Mouse (Mus musculus): ENCODE measurements around the gene Art1. TPM values are rescaled to one million over a fixed set of nuclear protein-coding genes. Genes with fewer than 3 reads are reported as not detected.
A peak's percentile ranks its signal among the peaks of the same experiment; 100 is the strongest.

Gene Art1
- polyA plus RNA-seq (2015; fragmentation: Nextera tagmentation; extraction: Ambion mirVana) = 16.8 and 16.9 TPM in 2 replicates

GRCm38 (mm10) chr7:102101487-102101886, at the start of gene Art1:
Gene Art1 (plus strand): TSS chr7:102101743.
- Histone ChIP-seq H3K27ac (no peak within 1 kb of the TSS; the same call in 1 of the 2 replicates), H3K9me3 (no peaks in the 10 kb centered on the region)

GRCm38 (mm10) chr7:102061353-102061752, 40.2 kb upstream of the Art1 start:
- Histone ChIP-seq H3K36me3 (peaks cover 31% of the 10 kb centered on the region), H3K27ac (no peak overlapping the region), H3K4me3 (no peak overlapping the region), H3K9ac (no peak overlapping the region), H3K27me3 (no peaks in the 10 kb centered on the region), H3K4me2 (replicated peaks) (no peak overlapping the region), H3K9me3 (no peaks in the 10 kb centered on the region), H3K4me1 (peaks cover 18% of the 10 kb centered on the region)
- no peak for ATAC-seq (ENCODE audit: low FRiP score, low read depth)
- WGBS = 90% methylated on average over 3 of the region's 3 CpGs

More at GRCm38 (mm10) chr7:102101487-102101886, at the start of gene Art1:
- no peak within 1 kb of the TSS for H3K9ac ChIP-seq
- H3K36me3 ChIP-seq = peaks cover 5% of the 10 kb centered on the region; the same call in 1 of the 2 replicates
- peak within 1 kb of the TSS; percentile 65 for H3K4me2 ChIP-seq (replicated peaks)
- WGBS = 50% methylated on average over 5 of the region's 5 CpGs
- no peak within 1 kb of the TSS for H3K4me3 ChIP-seq
- no peaks in the 10 kb centered on the region for H3K27me3 ChIP-seq
- peaks cover 24% of the 10 kb centered on the region for H3K4me1 ChIP-seq
- 0 out of 2 replicates have a peak, but pooled peaks have one; percentile 21 for ATAC-seq (ENCODE audit: low FRiP score, low read depth)

- H3K9me3 ChIP-seq = no peaks in the 10 kb centered on the region
- no peak overlapping the region for H3K4me3 ChIP-seq
- H3K36me3 ChIP-seq = peaks cover 25% of the 10 kb centered on the region
- peaks cover 22% of the 10 kb centered on the region for H3K4me1 ChIP-seq
- no peak for ATAC-seq (ENCODE audit: low FRiP score, low read depth)
- no peaks in the 10 kb centered on the region for H3K27me3 ChIP-seq
- H3K9ac ChIP-seq = no peak overlapping the region
- 98% methylated on average over 1 of the region's 1 CpGs for WGBS
- no peak overlapping the region for H3K27ac ChIP-seq
- no peak overlapping the region for H3K4me2 ChIP-seq (replicated peaks)
Observed at GRCm38 (mm10) chr7:102062203-102062602, 39.3 kb upstream of the Art1 start.

- H3K9ac ChIP-seq = peak overlapping the region; percentile 71; the same call in 1 of the 2 replicates
- no peak overlapping the region for H3K27ac ChIP-seq
Observed at GRCm38 (mm10) chr7:102063891-102064290, 37.7 kb upstream of the Art1 start.

GRCm38 (mm10) chr7:102064655-102065045, 36.9 kb upstream of the Art1 start:
- Histone ChIP-seq H3K9ac (peak overlapping the region; percentile 71), H3K4me1 (peaks cover 22% of the 10 kb centered on the region), H3K9me3 (no peaks in the 10 kb centered on the region), H3K27me3 (no peaks in the 10 kb centered on the region), H3K4me3 (peak overlapping the region; percentile 60), H3K36me3 (peaks cover 16% of the 10 kb centered on the region), H3K27ac (peak overlapping the region; percentile 72; the same call in 1 of the 2 replicates), H3K4me2 (replicated peaks) (peak overlapping the region; percentile 74)
- peak; percentile 15; the same call in 1 of the 2 replicates for ATAC-seq (ENCODE audit: low FRiP score, low read depth)
- under 1% methylated on average over 9 of the region's 9 CpGs for WGBS

More at GRCm38 (mm10) chr7:102063891-102064290, 37.7 kb upstream of the Art1 start:
- Histone ChIP-seq H3K4me3 (peak overlapping the region; percentile 60), H3K27me3 (no peaks in the 10 kb centered on the region), H3K4me2 (replicated peaks) (peak overlapping the region; percentile 74), H3K9me3 (no peaks in the 10 kb centered on the region), H3K4me1 (peaks cover 22% of the 10 kb centered on the region), H3K36me3 (peaks cover 23% of the 10 kb centered on the region)
- WGBS = 88% methylated on average over 9 of the region's 9 CpGs
- no peak for ATAC-seq (ENCODE audit: low FRiP score, low read depth)

GRCm38 (mm10) chr7:102065046-102065891, 36.3 kb upstream of the Art1 start, which contains the start of the genes Rnf121, Xndc1 and Xntrpc:
Gene Rnf121 (minus strand): TSS chr7:102065469.
Gene Xndc1 (plus strand): TSS chr7:102065511.
Gene Xntrpc (plus strand): TSS chr7:102065713.
- Histone ChIP-seq H3K4me1 (peaks cover 22% of the 10 kb centered on the region), H3K9ac (peak within 1 kb of the TSS; percentile 71), H3K4me2 (replicated peaks) (peak within 1 kb of the TSS; percentile 74), H3K4me3 (peak within 1 kb of the TSS; percentile 60), H3K9me3 (no peaks in the 10 kb centered on the region), H3K27ac (peak within 1 kb of the TSS; percentile 72), H3K27me3 (no peaks in the 10 kb centered on the region), H3K36me3 (peaks cover 15% of the 10 kb centered on the region)
- ATAC-seq (ENCODE audit: low FRiP score, low read depth) = peak; percentile 99
- under 1% methylated on average over 56 of the region's 56 CpGs for WGBS

- Histone ChIP-seq H3K27me3 (no peaks in the 10 kb centered on the region), H3K9me3 (no peaks in the 10 kb centered on the region), H3K4me3 (peak overlapping the region; percentile 60), H3K27ac (no peak overlapping the region), H3K4me2 (replicated peaks) (peak overlapping the region; percentile 74), H3K36me3 (peaks cover 19% of the 10 kb centered on the region), H3K9ac (peak overlapping the region; percentile 71), H3K4me1 (peaks cover 22% of the 10 kb centered on the region)
- 76% methylated on average over 6 of the region's 6 CpGs for WGBS
- no peak for ATAC-seq (ENCODE audit: low FRiP score, low read depth)
Observed at GRCm38 (mm10) chr7:102066363-102066762, 35.2 kb upstream of the Art1 start.

- Histone ChIP-seq H3K36me3 (peaks cover 92% of the 10 kb centered on the region), H3K9ac (no peak overlapping the region), H3K9me3 (no peaks in the 10 kb centered on the region), H3K4me2 (replicated peaks) (no peak overlapping the region), H3K4me3 (no peak overlapping the region), H3K27me3 (no peaks in the 10 kb centered on the region), H3K4me1 (no peaks in the 10 kb centered on the region), H3K27ac (no peak overlapping the region)
- no peak for ATAC-seq (ENCODE audit: low FRiP score, low read depth)
- WGBS = 85% methylated on average over 7 of the region's 7 CpGs
Observed at GRCm38 (mm10) chr7:102076714-102077296, 24.7 kb upstream of the Art1 start.

GRCm38 (mm10) chr7:102078517-102078916, 23.0 kb upstream of the Art1 start:
- ATAC-seq (ENCODE audit: low FRiP score, low read depth) = no peak
- Histone ChIP-seq H3K27me3 (no peaks in the 10 kb centered on the region), H3K4me2 (replicated peaks) (no peak overlapping the region), H3K9me3 (no peaks in the 10 kb centered on the region), H3K27ac (no peak overlapping the region), H3K36me3 (peaks cover 93% of the 10 kb centered on the region), H3K4me1 (no peaks in the 10 kb centered on the region), H3K9ac (no peak overlapping the region), H3K4me3 (no peak overlapping the region)
- WGBS = 77% methylated on average over 7 of the region's 7 CpGs

- Histone ChIP-seq H3K4me3 (no peak overlapping the region), H3K4me1 (no peaks in the 10 kb centered on the region), H3K9ac (no peak overlapping the region), H3K27me3 (no peaks in the 10 kb centered on the region), H3K9me3 (no peaks in the 10 kb centered on the region), H3K4me2 (replicated peaks) (no peak overlapping the region), H3K36me3 (peaks cover 92% of the 10 kb centered on the region), H3K27ac (no peak overlapping the region)
- WGBS = 83% methylated on average over 8 of the region's 8 CpGs
- no peak for ATAC-seq (ENCODE audit: low FRiP score, low read depth)
Observed at GRCm38 (mm10) chr7:102080311-102080710, 21.2 kb upstream of the Art1 start.

- Histone ChIP-seq H3K4me3 (no peak overlapping the region), H3K36me3 (peaks cover 92% of the 10 kb centered on the region), H3K27ac (no peak overlapping the region), H3K27me3 (no peaks in the 10 kb centered on the region), H3K9ac (no peak overlapping the region), H3K4me1 (no peaks in the 10 kb centered on the region), H3K4me2 (replicated peaks) (no peak overlapping the region), H3K9me3 (no peaks in the 10 kb centered on the region)
- WGBS = 97% methylated on average over 5 of the region's 5 CpGs
- no peak for ATAC-seq (ENCODE audit: low FRiP score, low read depth)
Observed at GRCm38 (mm10) chr7:102081784-102082183, 19.8 kb upstream of the Art1 start.

GRCm38 (mm10) chr7:102082816-102083215, 18.7 kb upstream of the Art1 start, which contains the start of gene Trpc2:
Gene Trpc2 (plus strand): TSS chr7:102083116.
- no peaks in the 10 kb centered on the region for H3K9me3 ChIP-seq
- H3K27me3 ChIP-seq = no peaks in the 10 kb centered on the region
- H3K36me3 ChIP-seq = peaks cover 90% of the 10 kb centered on the region
- no peak within 1 kb of the TSS for H3K4me2 ChIP-seq (replicated peaks)
- H3K27ac ChIP-seq = no peak within 1 kb of the TSS
- WGBS = 82% methylated on average over 5 of the region's 5 CpGs
- H3K4me3 ChIP-seq = no peak within 1 kb of the TSS
- no peaks in the 10 kb centered on the region for H3K4me1 ChIP-seq
- ATAC-seq (ENCODE audit: low FRiP score, low read depth) = no peak
- H3K9ac ChIP-seq = no peak within 1 kb of the TSS

All from limb, embryonic 13.5 days (tissue).